Mouse (Mus musculus) cerebellum, adult 8-10 months (tissue): ENCODE measurements around the gene Nrsn2.
"Not testable (repeated sequence)": the region's sequence is repeated elsewhere in the genome, so short reads cannot be mapped to it uniquely, and the experiment has no call there.

Experiments
- DNase-seq: peaks from one replicate; pipeline ENCODE4 v3.0.0; 2022

The Nrsn2 gene

GRCm38 (mm10) chr2:152375652-152376344 lies 640 bp downstream of the Nrsn2 start:
- no peak for DNase-seq

GRCm38 (mm10) chr2:152373547-152373946 lies 2.9 kb downstream of the Nrsn2 start:
- DNase-seq, result no peak

GRCm38 (mm10) chr2:152372661-152373060 lies 3.8 kb downstream of the Nrsn2 start:
- DNase-seq, result no peak

- no peak for DNase-seq
Observed at GRCm38 (mm10) chr2:152372104-152372503, 4.3 kb downstream of the Nrsn2 start.

GRCm38 (mm10) chr2:152368532-152369140 lies 7.8 kb downstream of the Nrsn2 start:
- DNase-seq, result peak; percentile 36

- no peak for DNase-seq
Observed at GRCm38 (mm10) chr2:152367917-152368316, 8.5 kb downstream of the Nrsn2 start.

- peak; percentile 49 for DNase-seq
Observed at GRCm38 (mm10) chr2:152363245-152364147, 12.9 kb downstream of the Nrsn2 start.

- no peak for DNase-seq
Observed at GRCm38 (mm10) chr2:152361193-152361592, 15.2 kb downstream of the Nrsn2 start.

GRCm38 (mm10) chr2:152360271-152360775 lies 16.1 kb downstream of the Nrsn2 start:
- DNase-seq, result no peak

- no peak for DNase-seq
Observed at GRCm38 (mm10) chr2:152359616-152360015, 16.8 kb downstream of the Nrsn2 start.

- DNase-seq, result not testable (repeated sequence)
Observed at GRCm38 (mm10) chr2:152358977-152359376, 17.5 kb downstream of the Nrsn2 start.

GRCm38 (mm10) chr2:152357254-152357653 lies 19.2 kb downstream of the Nrsn2 start:
- DNase-seq, result no peak

- no peak for DNase-seq
Observed at GRCm38 (mm10) chr2:152349842-152350540, 26.4 kb downstream of the Nrsn2 start.

- DNase-seq, result no peak
Observed at GRCm38 (mm10) chr2:152349205-152349604, 27.2 kb downstream of the Nrsn2 start.

- DNase-seq, result no peak
Observed at GRCm38 (mm10) chr2:152347722-152348121, 28.7 kb downstream of the Nrsn2 start.

GRCm38 (mm10) chr2:152346776-152347465 lies 29.5 kb downstream of the Nrsn2 start:
- DNase-seq, result no peak

- no peak for DNase-seq
Observed at GRCm38 (mm10) chr2:152345393-152345792, 31.0 kb downstream of the Nrsn2 start.

GRCm38 (mm10) chr2:152344909-152345308 lies 31.5 kb downstream of the Nrsn2 start:
- no peak for DNase-seq

GRCm38 (mm10) chr2:152344361-152344760 lies 32.1 kb downstream of the Nrsn2 start:
- no peak for DNase-seq

- DNase-seq, result peak; percentile 74
Observed at GRCm38 (mm10) chr2:152343329-152344213, 32.9 kb downstream of the Nrsn2 start, which contains the start of gene Trib3. Trib3 (minus strand) TSS chr2:152344032.

GRCm38 (mm10) chr2:152339631-152340179 lies 36.7 kb downstream of the Nrsn2 start:
- DNase-seq, result peak; percentile 48
